Mouse (Mus musculus) ovary, postnatal 36 days (tissue): ENCODE data around the gene Eloa.
A peak's percentile ranks its signal among the peaks of the same experiment; 100 is the strongest.

Experiments used
- DNase-seq: peaks from one replicate; pipeline ENCODE4 v3.0.0; 2022; ENCODE audit warnings: low spot score, mixed read lengths

Eloa gene

DNA sequence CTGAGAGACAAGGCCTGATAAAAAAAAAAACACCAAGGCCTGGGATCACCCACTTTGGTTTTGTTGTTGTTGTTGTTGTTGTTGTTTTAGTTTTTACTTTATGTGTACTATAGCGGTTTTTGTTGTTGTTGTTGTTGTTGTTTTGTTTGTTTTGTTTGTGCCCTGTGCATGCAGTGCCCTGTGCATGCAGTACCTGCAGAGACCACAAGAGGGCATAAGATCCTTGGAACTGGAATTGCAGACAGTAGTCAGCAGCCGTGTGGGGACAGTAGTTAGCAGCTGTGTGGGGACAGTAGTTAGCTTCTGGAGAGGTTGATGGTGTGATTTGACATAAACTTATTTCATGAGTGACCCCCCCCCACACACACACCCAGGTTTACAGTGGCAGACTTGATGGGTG is 67.3 kb downstream of the Eloa start:
- peak; percentile 52 for DNase-seq
